In the genomic region with DNA sequence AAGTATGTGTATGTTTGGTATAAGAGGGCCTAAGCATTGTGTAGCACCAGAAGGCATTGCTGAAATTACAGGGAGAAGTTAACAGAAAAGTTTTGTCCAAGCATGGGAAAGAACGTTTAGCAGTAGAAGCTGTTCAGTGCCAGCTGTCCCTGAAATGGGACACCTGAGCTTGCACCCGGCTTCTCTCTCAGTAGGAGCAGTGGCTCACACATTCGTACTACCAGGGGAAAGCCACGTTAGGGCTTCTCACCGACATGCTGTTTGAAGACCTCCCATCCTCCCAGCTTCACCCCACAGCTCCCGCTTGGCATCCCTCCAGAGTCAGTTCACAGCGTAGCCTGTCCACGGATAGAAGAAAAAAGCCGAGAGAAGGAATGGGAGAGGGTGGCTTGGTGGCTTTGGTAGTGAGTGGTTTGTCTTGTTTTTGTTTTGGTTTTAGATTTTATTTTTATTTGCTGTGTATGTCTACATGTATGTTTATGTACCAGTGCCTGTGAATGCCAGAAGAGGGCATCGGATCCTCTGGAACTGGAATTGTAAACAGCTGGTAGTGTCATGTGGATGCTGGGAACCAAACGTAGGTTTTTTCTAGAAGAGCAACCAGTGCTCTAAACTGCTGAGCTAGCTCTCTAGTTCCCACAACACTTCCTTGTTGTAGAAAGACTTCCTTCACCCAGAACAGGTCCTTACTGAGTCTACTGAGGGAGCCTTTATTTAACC, we compare ENCODE assay signal across 20 mouse cellular contexts. TPM values are rescaled to one million over a fixed set of nuclear protein-coding genes. Genes with fewer than 3 reads are reported as not detected.
DNase-seq lines count a peak whose midpoint lies in the region; ATAC-seq and TF ChIP-seq lines count a peak whose summit lies in the region.
"Had no signal": no experiment of that assay in that cellular context is flagged by ENCODE, and none has a peak within 500 bp of the region (broad histone marks: within the 10 kb centered on the region; RNA-seq: fewer than 3 reads in every experiment).

No protein-coding gene starts in this region.

- H3K4me2 ChIP-seq in kidney, postnatal 0 days (ENCODE audit: low read length) = no peak overlapping the region
- H3K4me2 ChIP-seq in lung, embryonic 14.5 days = no peak overlapping the region
- H3K4me2 ChIP-seq: embryonic facial prominence, embryonic 13.5 days; neural tube, embryonic 13.5 days had no signal

- H3K36me3 ChIP-seq in kidney, postnatal 0 days (ENCODE audit: insufficient read depth, low read length) = no peaks in the 10 kb centered on the region
- peaks cover 8% of the 10 kb centered on the region for H3K36me3 ChIP-seq in lung, embryonic 14.5 days (ENCODE audit: insufficient read depth)

- H3K27ac ChIP-seq in kidney, postnatal 0 days = no peak overlapping the region
- no peak overlapping the region for H3K27ac ChIP-seq in lung, embryonic 14.5 days (ENCODE audit: low read depth)
- 0 out of 2 replicates have a peak overlapping the region, but pooled peaks have one; percentile 15 for H3K27ac ChIP-seq in olfactory bulb, adult 2 months (ENCODE audit: insufficient read depth, low read depth, low read length)
- H3K27ac ChIP-seq: embryonic facial prominence, embryonic 13.5 days; neural tube, embryonic 13.5 days had no signal

- 50% methylated on average over 11 of the region's 11 CpGs for WGBS in kidney, postnatal 0 days
- 44% methylated on average over 11 of the region's 11 CpGs for WGBS in lung, embryonic 14.5 days
- WGBS in olfactory bulb, adult 2 months = 41% methylated on average over 11 of the region's 11 CpGs

- no peaks in the 10 kb centered on the region for H3K27me3 ChIP-seq in kidney, postnatal 0 days (ENCODE audit: insufficient read depth, low read length)
- no peaks in the 10 kb centered on the region for H3K27me3 ChIP-seq in lung, embryonic 14.5 days (ENCODE audit: insufficient read depth, low read length)
- H3K27me3 ChIP-seq: embryonic facial prominence, embryonic 13.5 days; neural tube, embryonic 13.5 days had no signal

- peaks cover 22% of the 10 kb centered on the region for H3K4me1 ChIP-seq in kidney, postnatal 0 days (replicated peaks; ENCODE audit: insufficient read depth, low read length)
- no peaks in the 10 kb centered on the region for H3K4me1 ChIP-seq in lung, embryonic 14.5 days (ENCODE audit: insufficient read depth)
- peaks cover 24% of the 10 kb centered on the region for H3K4me1 ChIP-seq in olfactory bulb, adult 2 months (ENCODE audit: control insufficient read depth, insufficient read depth, low read length)

- peak; percentile 20 to 39 for DNase-seq in cerebellum, postnatal 14 days
- no peak for DNase-seq in kidney, postnatal 0 days (ENCODE audit: low spot score)
- DNase-seq in kidney, adult 11 months = no peak
- peak; percentile 59 for DNase-seq in lung, embryonic 14.5 days
- DNase-seq in lung, adult 18-20 months = no peak
- DNase-seq in gastrocnemius, adult 8-10 months (ENCODE audit: low spot score in 2 of 2) = no peak
- DNase-seq: B cell, adult 2 months; cerebellum, postnatal 36 days; liver; retina, postnatal 1 day; thymus, adult 18-20 months had no signal

- TF ChIP-seq CTCF in kidney, postnatal 0 days (IDR thresholded peaks at IDR 0.05; ENCODE audit: low read depth) = 0 out of 2 replicates have a peak, but pooled peaks have one; percentile 15
- no peak for TF ChIP-seq CTCF in lung, embryonic 14.5 days (IDR thresholded peaks at IDR 0.05; ENCODE audit: low read depth)
- TF ChIP-seq CTCF in olfactory bulb, adult 2 months (IDR thresholded peaks at IDR 0.05; ENCODE audit: insufficient read depth, low read depth, low read length) = no peak

- no peaks in the 10 kb centered on the region for H3K9me3 ChIP-seq in kidney, postnatal 0 days (replicated peaks; ENCODE audit: low read length)
- H3K9me3 ChIP-seq in lung, embryonic 14.5 days (ENCODE audit: low read depth, low read length) = no peaks in the 10 kb centered on the region
- H3K9me3 ChIP-seq: embryonic facial prominence, embryonic 13.5 days; neural tube, embryonic 13.5 days had no signal

- H3K9ac ChIP-seq in kidney, postnatal 0 days (ENCODE audit: low read depth, low read length) = no peak overlapping the region
- H3K9ac ChIP-seq in lung, embryonic 14.5 days = no peak overlapping the region
- H3K9ac ChIP-seq: embryonic facial prominence, embryonic 13.5 days; neural tube, embryonic 13.5 days had no signal

- H3K4me3 ChIP-seq in kidney, postnatal 0 days (replicated peaks; ENCODE audit: low read depth, low read length) = no peak overlapping the region
- no peak overlapping the region for H3K4me3 ChIP-seq in lung, embryonic 14.5 days (ENCODE audit: low read depth, low read length)
- H3K4me3 ChIP-seq in olfactory bulb, adult 2 months (ENCODE audit: insufficient read depth, low read depth, low read length) = no peak overlapping the region
- H3K4me3 ChIP-seq: embryonic facial prominence, embryonic 13.5 days; neural tube, embryonic 13.5 days had no signal

- ATAC-seq in cerebellum, adult (ENCODE audit: insufficient number of reproducible peaks, low FRiP score, low TSS enrichment) = no peak
- no peak for ATAC-seq in kidney, postnatal 0 days (replicated peaks; ENCODE audit: low FRiP score, low read depth)
- ATAC-seq in lung, embryonic 14.5 days (ENCODE audit: insufficient read depth) = no peak
- ATAC-seq: midbrain, embryonic 16.5 days had no signal

- TF ChIP-seq POLR2A in olfactory bulb, adult 2 months (IDR thresholded peaks at IDR 0.05; ENCODE audit: insufficient read depth, low read depth, low read length) = no peak

RNA-seq across cellular contexts. Expression of a gene that starts 15.6 kb away (rescaled TPM):
- 40.6 and 41.1 TPM in 2 replicates for polyA plus RNA-seq in kidney, postnatal 0 days (2015; fragmentation: Nextera tagmentation; extraction: Ambion mirVana)
- 19.6 and 20.9 TPM in 2 replicates for polyA plus RNA-seq in lung, embryonic 14.5 days (2014; fragmentation: Nextera tagmentation; extraction: Ambion mirVana)
- not detected in 2 replicates for polyA plus RNA-seq in olfactory bulb, adult 2 months (2012; ENCODE audit: insufficient read depth, insufficient read length, low replicate concordance, missing spikeins)
- 1 to 10 TPM; 2.7 to 4.5 (median 3.7) TPM for total RNA-seq in gastrocnemius, adult 8-10 months (2022)

RNA-seq across cellular contexts. Expression of a gene that starts 15.9 kb away (rescaled TPM):
- polyA plus RNA-seq in kidney, postnatal 0 days (2015; fragmentation: Nextera tagmentation; extraction: Ambion mirVana) = 6.5 and 6.7 TPM in 2 replicates
- 1.9 and 2.1 TPM in 2 replicates for polyA plus RNA-seq in lung, embryonic 14.5 days (2014; fragmentation: Nextera tagmentation; extraction: Ambion mirVana)
- polyA plus RNA-seq in olfactory bulb, adult 2 months (2012; ENCODE audit: insufficient read depth, insufficient read length, low replicate concordance, missing spikeins) = not detected in 2 replicates
- 1 to 10 TPM in 3 of 4 experiments, under 1 TPM in 1; 0.56 to 2.9 (median 1.8) TPM for total RNA-seq in gastrocnemius, adult 8-10 months (2022)

RNA-seq across cellular contexts. Expression of a gene that starts 34.1 kb away (rescaled TPM):
- polyA plus RNA-seq in kidney, postnatal 0 days (2015; fragmentation: Nextera tagmentation; extraction: Ambion mirVana) = 0.09 and 0.11 TPM in 2 replicates
- polyA plus RNA-seq in lung, embryonic 14.5 days (2014; fragmentation: Nextera tagmentation; extraction: Ambion mirVana) = not detected in 2 replicates
- not detected in 2 replicates for polyA plus RNA-seq in olfactory bulb, adult 2 months (2012; ENCODE audit: insufficient read depth, insufficient read length, low replicate concordance, missing spikeins)
- total RNA-seq in gastrocnemius, adult 8-10 months (2022) = not detected
- total RNA-seq: gastrocnemius, adult 18-20 months had no signal
- polyA plus RNA-seq: embryonic facial prominence, embryonic 13.5 days; forebrain, embryonic 11.5 days; heart, embryonic 14.5 days; intestine, embryonic 14.5 days; neural tube, embryonic 13.5 days had no signal

RNA-seq across cellular contexts. Expression of a gene that starts 42.0 kb away (rescaled TPM):
- 31.2 and 31.3 TPM in 2 replicates for polyA plus RNA-seq in kidney, postnatal 0 days (2015; fragmentation: Nextera tagmentation; extraction: Ambion mirVana)
- 64.1 and 68.7 TPM in 2 replicates for polyA plus RNA-seq in lung, embryonic 14.5 days (2014; fragmentation: Nextera tagmentation; extraction: Ambion mirVana)
- 165 TPM in 1 of 2 replicates, not detected in the other for polyA plus RNA-seq in olfactory bulb, adult 2 months (2012; ENCODE audit: insufficient read depth, insufficient read length, low replicate concordance, missing spikeins)
- total RNA-seq in gastrocnemius, adult 8-10 months (2022) = 10 to 100 TPM; 11.3 to 15.6 (median 12.2) TPM

RNA-seq across cellular contexts. Expression of a gene that starts 42.0 kb away (rescaled TPM):
- 5.9 and 6.0 TPM in 2 replicates for polyA plus RNA-seq in kidney, postnatal 0 days (2015; fragmentation: Nextera tagmentation; extraction: Ambion mirVana)
- polyA plus RNA-seq in lung, embryonic 14.5 days (2014; fragmentation: Nextera tagmentation; extraction: Ambion mirVana) = 5.3 and 6.6 TPM in 2 replicates
- polyA plus RNA-seq in olfactory bulb, adult 2 months (2012; ENCODE audit: insufficient read depth, insufficient read length, low replicate concordance, missing spikeins) = not detected in 2 replicates
- total RNA-seq in gastrocnemius, adult 8-10 months (2022) = 1 to 10 TPM; 1.7 to 2.5 (median 2.2) TPM

Comparison
In these comparisons a context has a peak if more than half of its experiments do, and no peak if none do; other contexts are left out.
1. DNase-seq: peak in cerebellum, postnatal 14 days (2 of 2) and lung, embryonic 14.5 days (single experiment); none in kidney, postnatal 0 days (single experiment), kidney, adult 11 months (single experiment), lung, adult 18-20 months (0 of 2) and gastrocnemius, adult 8-10 months (0 of 2).
2. RNA of a gene that starts 15.6 kb away (polyA plus RNA-seq): 40.6 to 41.1 TPM in kidney, postnatal 0 days and 19.6 to 20.9 TPM in lung, embryonic 14.5 days; not detected in olfactory bulb, adult 2 months; every median in the first group is over 10 times any median in the second.